Mouse (Mus musculus) stomach, postnatal 0 days (tissue): ENCODE measurements around the gene Ube2g2. TPM values are rescaled to one million over a fixed set of nuclear protein-coding genes. Genes with fewer than 3 reads are reported as not detected.

Source experiments
- ATAC-seq: fragments of 200-750 bp; cut with Nextera tagmentation; 2 replicates; pipeline ENCODE4 v1.8.0; 2017; ENCODE audit not compliant: low FRiP score, low TSS enrichment
- DNase-seq: peaks from one replicate; pipeline ENCODE4 v3.0.0-alpha.2; 2016; ENCODE audit warnings: low spot score
- H3K27ac ChIP-seq: fragments of 300-500 bp; sonication (generic); replicated peaks from 2 replicates; pipeline ENCODE4 v1.5.1; 2014; ENCODE audit warnings: mild to moderate bottlenecking, control low read depth
- H3K27me3 ChIP-seq: fragments of 300-500 bp; sonication (generic); 2 replicates; pipeline ENCODE4 v1.6.1; 2014; ENCODE audit warnings: low read length; ENCODE audit not compliant: control insufficient read depth, insufficient read depth
- H3K36me3 ChIP-seq: fragments of 300-500 bp; sonication (generic); 2 replicates; pipeline ENCODE4 v1.6.1; 2014; ENCODE audit warnings: low read length, mixed read lengths; ENCODE audit not compliant: control insufficient read depth, insufficient read depth
- H3K4me1 ChIP-seq: fragments of 300-500 bp; sonication (generic); replicated peaks from 2 replicates; pipeline ENCODE4 v1.6.1; 2014; ENCODE audit warnings: antibody characterized with exemption; ENCODE audit not compliant: control insufficient read depth, insufficient read depth
- H3K4me2 ChIP-seq: fragments of 300-500 bp; sonication (generic); replicated peaks from 2 replicates; pipeline ENCODE4 v1.6.1; 2014; ENCODE audit warnings: low read depth, mild to moderate bottlenecking, control low read depth, moderate library complexity
- H3K4me3 ChIP-seq: fragments of 300-500 bp; sonication (generic); 2 replicates; pipeline ENCODE4 v1.5.1; 2014; ENCODE audit warnings: low read depth, low read length, control low read depth
- H3K9ac ChIP-seq: fragments of 300-500 bp; sonication (generic); 2 replicates; pipeline ENCODE4 v1.6.1; 2014; ENCODE audit warnings: mild to moderate bottlenecking, low read length, control low read depth, mixed read lengths
- H3K9me3 ChIP-seq: fragments of 300-500 bp; sonication (generic); 2 replicates; pipeline ENCODE4 v1.6.1; 2016; ENCODE audit warnings: low read length; ENCODE audit not compliant: control insufficient read depth
- CTCF ChIP-seq: IDR thresholded peaks from 2 replicates; pipeline ENCODE4 v1.5.1; 2016; ENCODE audit warnings: antibody characterized with exemption, low read depth, mild to moderate bottlenecking, moderate library complexity
- EP300 ChIP-seq: optimal IDR thresholded peaks from 2 replicates; pipeline ENCODE3; 2016; ENCODE audit warnings: antibody characterized with exemption
- WGBS: fragments of 180-500 bp; shearing (Covaris S2); extraction: QIAGEN DNeasy Blood & Tissue Kit; methylation state at CpG from one replicate; pipeline ENCODE4 v1.1.7; 2014; 5-methylcytosine and 5-hydroxymethylcytosine counted together
- polyA plus RNA-seq: library from polyadenylated mRNA; unstranded; fragments of >200 nt; fragmentation: Nextera tagmentation; extraction: Ambion mirVana; gene quantifications from 2 replicates; pipeline ENCODE4 v1.2.1, GENCODE M21; 2015

Gene Ube2g2
- polyA plus RNA-seq, 1 experiment from 2014 or later, result 54.5 TPM

- 49% methylated on average over 5 of the region's 5 CpGs for WGBS
- Histone ChIP-seq H3K9me3 (no peaks in the 10 kb centered on the region), H3K4me2 (no peak overlapping the region), H3K9ac (no peak overlapping the region), H3K27me3 (no peaks in the 10 kb centered on the region), H3K4me3 (no peak overlapping the region), H3K27ac (peak overlapping the region; percentile 99), H3K4me1 (peaks cover 7% of the 10 kb centered on the region; the same call in 1 of the 2 replicates), H3K36me3 (no peaks in the 10 kb centered on the region)
- no peak for TF ChIP-seq CTCF
- no peak for TF ChIP-seq EP300
- ATAC-seq (no peak), DNase-seq (peak; percentile 63)
These were observed 17.1 kb upstream of the Ube2g2 start for GRCm38 (mm10) chr10:77604958-77605357.

- peak overlapping the region; percentile 91 for H3K9ac ChIP-seq
- H3K9me3 ChIP-seq, result no peaks in the 10 kb centered on the region
- DNase-seq, result peak; percentile 46
- 0 out of 2 replicates have a peak, but pooled peaks cover 3% of the 10 kb centered on the region for H3K36me3 ChIP-seq
- 19% methylated on average over 1 of the region's 1 CpGs for WGBS
- no peak for TF ChIP-seq EP300
- TF ChIP-seq CTCF, result peak; percentile 79
- peak overlapping the region; percentile 99 for H3K27ac ChIP-seq
- no peak overlapping the region for H3K4me3 ChIP-seq
- H3K27me3 ChIP-seq, result no peaks in the 10 kb centered on the region
- H3K4me1 ChIP-seq, result peaks cover 7% of the 10 kb centered on the region; the same call in 1 of the 2 replicates
- ATAC-seq, result 0 out of 2 replicates have a peak, but pooled peaks have one; percentile 0
- H3K4me2 ChIP-seq, result peak overlapping the region; percentile 95
These were observed 16.7 kb upstream of the Ube2g2 start for GRCm38 (mm10) chr10:77605368-77605767.

GRCm38 (mm10) chr10:77605908-77606826 is 15.9 kb upstream of the Ube2g2 start, which contains the start of the genes Sumo3 and Gm49325:
Gene Sumo3 (plus strand): TSS chr10:77606097.
Gene Gm49325 (plus strand): TSS chr10:77606197.
- no peaks in the 10 kb centered on the region for H3K27me3 ChIP-seq
- peak within 1 kb of the TSS; percentile 95 for H3K4me2 ChIP-seq
- H3K4me1 ChIP-seq, result peaks cover 7% of the 10 kb centered on the region; the same call in 1 of the 2 replicates
- peak within 1 kb of the TSS; percentile 91 for H3K9ac ChIP-seq
- H3K4me3 ChIP-seq, result peak within 1 kb of the TSS; percentile 64
- WGBS, result under 1% methylated on average over 96 of the region's 119 CpGs
- peaks cover 7% of the 10 kb centered on the region; the same call in 1 of the 2 replicates for H3K36me3 ChIP-seq
- ATAC-seq (peak; percentile 91), DNase-seq (peak; percentile 100)
- H3K27ac ChIP-seq, result peak within 1 kb of the TSS; percentile 99
- no peaks in the 10 kb centered on the region for H3K9me3 ChIP-seq
- TF ChIP-seq EP300 (no peak), CTCF (peak; percentile 36; the same call in 1 of the 2 replicates)

- WGBS, result 26% methylated on average over 7 of the region's 7 CpGs
- DNase-seq (no peak), ATAC-seq (peak; percentile 1; the same call in 1 of the 2 replicates)
These were observed 15.2 kb upstream of the Ube2g2 start for GRCm38 (mm10) chr10:77606855-77607254.

GRCm38 (mm10) chr10:77607441-77607840 is 14.6 kb upstream of the Ube2g2 start:
- 48% methylated on average over 5 of the region's 5 CpGs for WGBS
- Histone ChIP-seq H3K27me3 (no peaks in the 10 kb centered on the region), H3K4me2 (peak overlapping the region; percentile 95), H3K36me3 (peaks cover 7% of the 10 kb centered on the region; the same call in 1 of the 2 replicates), H3K4me3 (peak overlapping the region; percentile 64), H3K27ac (peak overlapping the region; percentile 99; the same call in 1 of the 2 replicates), H3K4me1 (peaks cover 7% of the 10 kb centered on the region; the same call in 1 of the 2 replicates), H3K9me3 (no peaks in the 10 kb centered on the region), H3K9ac (peak overlapping the region; percentile 91; the same call in 1 of the 2 replicates)
- TF ChIP-seq EP300, result no peak
- TF ChIP-seq CTCF, result no peak
- ATAC-seq (no peak), DNase-seq (no peak)

More at GRCm38 (mm10) chr10:77606855-77607254, 15.2 kb upstream of the Ube2g2 start:
- peaks cover 7% of the 10 kb centered on the region; the same call in 1 of the 2 replicates for H3K4me1 ChIP-seq
- H3K9me3 ChIP-seq, result no peaks in the 10 kb centered on the region
- peak overlapping the region; percentile 64 for H3K4me3 ChIP-seq
- H3K9ac ChIP-seq, result peak overlapping the region; percentile 91
- no peaks in the 10 kb centered on the region for H3K27me3 ChIP-seq
- H3K36me3 ChIP-seq, result peaks cover 7% of the 10 kb centered on the region; the same call in 1 of the 2 replicates
- peak overlapping the region; percentile 99 for H3K27ac ChIP-seq
- TF ChIP-seq CTCF, result no peak
- TF ChIP-seq EP300, result no peak
- peak overlapping the region; percentile 95 for H3K4me2 ChIP-seq

GRCm38 (mm10) chr10:77608589-77608988 is 13.5 kb upstream of the Ube2g2 start:
- H3K4me1 ChIP-seq, result peaks cover 7% of the 10 kb centered on the region; the same call in 1 of the 2 replicates
- DNase-seq, result no peak
- peaks cover 13% of the 10 kb centered on the region for H3K36me3 ChIP-seq
- no peak overlapping the region for H3K4me2 ChIP-seq
- no peak overlapping the region for H3K4me3 ChIP-seq
- TF ChIP-seq EP300 (no peak), CTCF (no peak)
- ATAC-seq, result no peak
- no peak overlapping the region for H3K27ac ChIP-seq
- 82% methylated on average over 8 of the region's 8 CpGs for WGBS
- no peak overlapping the region for H3K9ac ChIP-seq
- no peaks in the 10 kb centered on the region for H3K27me3 ChIP-seq
- no peaks in the 10 kb centered on the region for H3K9me3 ChIP-seq
